Mouse (Mus musculus) embryonic facial prominence, embryonic 12.5 days (tissue): ENCODE measurements around the gene Spata48. TPM values are rescaled to one million over a fixed set of nuclear protein-coding genes. Genes with fewer than 3 reads are reported as not detected.

Experiments
- polyA plus RNA-seq: library from polyadenylated mRNA; unstranded; fragments of >200 nt; fragmentation: Nextera tagmentation; extraction: Ambion mirVana; gene quantifications from 2 replicates; pipeline ENCODE4 v1.2.1, GENCODE M21; 2016

Spata48 gene
- polyA plus RNA-seq, 1 experiment from 2014 or later, result 3.8 TPM

Other genes starting within 250 kb of the Spata48 start
- gene Zpbp, start 314 bp downstream of the Spata48 start, polyA plus RNA-seq, result 0.98 and 1.1 TPM in 2 replicates
- not detected in 2 replicates for gene 4930512M02Rik, start 165.7 kb downstream of the Spata48 start, polyA plus RNA-seq
- 0.84 and 1.3 TPM in 2 replicates for gene Ikzf1, start 222.9 kb downstream of the Spata48 start, polyA plus RNA-seq